Mouse (Mus musculus) CH12.LX (cell line): ENCODE data around the gene Chrm5. TPM values are rescaled to one million over a fixed set of nuclear protein-coding genes. Genes with fewer than 3 reads are reported as not detected.
A peak's percentile ranks its signal among the peaks of the same experiment; 100 is the strongest.

Source experiments
- DNase-seq: peaks from one replicate; pipeline ENCODE4 v3.0.0-alpha.2; 2013; ENCODE audit errors: extremely low read depth
- H3K27ac ChIP-seq: 2 replicates; pipeline ENCODE4 v1.5.1; 2012; ENCODE audit warnings: low read depth, mild to moderate bottlenecking, control low read depth, moderate library complexity; ENCODE audit not compliant: insufficient read depth
- H3K27me3 ChIP-seq: replicated peaks from 2 replicates; pipeline ENCODE3; 2012; ENCODE audit warnings: inconsistent platforms
- H3K36me3 ChIP-seq, 2 experiments: replicated peaks in 1 of 2; 2 replicates each; pipeline versions ENCODE3 to v1.6.1; 2012; ENCODE audit warnings: inconsistent platforms in 1 of 2, low read length in 1 of 2, mild to moderate bottlenecking in 1 of 2, mixed read lengths in 1 of 2, moderate library complexity in 1 of 2; ENCODE audit not compliant: control insufficient read depth in 1 of 2, insufficient read depth in 1 of 2
- H3K4me1 ChIP-seq, 2 experiments: 2 replicates each; pipeline ENCODE4 v1.6.1; 2012; ENCODE audit warnings: inconsistent platforms in 1 of 2, moderate library complexity in 1 of 2; ENCODE audit not compliant: insufficient read depth in 2 of 2, control insufficient read depth in 1 of 2
- H3K4me2 ChIP-seq: 2 replicates; pipeline ENCODE4 v1.6.1; 2012; ENCODE audit warnings: low read depth, mild to moderate bottlenecking, control low read depth; ENCODE audit not compliant: poor library complexity, insufficient read depth, severe bottlenecking
- H3K4me3 ChIP-seq, 3 experiments: fragments of 150-350 bp in 1 of 3; sonication (generic) in 1 of 3; replicated peaks in 1 of 3; 2 replicates each; pipeline versions ENCODE3 to v1.5.1; 2011 to 2012; ENCODE audit warnings: low read depth in 2 of 3, low read length in 2 of 3, mild to moderate bottlenecking in 2 of 3, moderate library complexity in 2 of 3, control low read depth in 1 of 3, improper control_type of control experiment in 1 of 3, inconsistent platforms in 1 of 3, mixed read lengths in 1 of 3; ENCODE audit not compliant: poor library complexity in 1 of 3
- H3K79me2 ChIP-seq: replicated peaks from 2 replicates; pipeline ENCODE4 v1.6.1; 2012; ENCODE audit warnings: mild to moderate bottlenecking, moderate library complexity; ENCODE audit not compliant: control insufficient read depth, poor library complexity, insufficient read depth, severe bottlenecking; ENCODE audit errors: extremely low read depth
- H3K9ac ChIP-seq: 2 replicates; pipeline ENCODE4 v1.6.1; 2012; ENCODE audit warnings: low read depth, mild to moderate bottlenecking, control low read depth, moderate library complexity; ENCODE audit not compliant: insufficient read depth
- H3K9me3 ChIP-seq: replicated peaks from 2 replicates; pipeline ENCODE3; 2012; ENCODE audit warnings: low read length, inconsistent platforms, mixed read lengths
- BHLHE40 ChIP-seq: IDR thresholded peaks from 2 replicates; pipeline ENCODE4 v1.6.1; 2011; ENCODE audit warnings: mild to moderate bottlenecking, low read depth, low read length, improper control_type of control experiment
- CTCF ChIP-seq, 2 experiments: IDR thresholded peaks in 1 of 2; conservative IDR thresholded peaks in 1 of 2; 2 replicates each; pipeline ENCODE4 v1.5.1; 2011 to 2012; ENCODE audit warnings: low read depth in 2 of 2, low read length in 2 of 2, improper control_type of control experiment in 1 of 2, inconsistent platforms in 1 of 2, mild to moderate bottlenecking in 1 of 2, moderate library complexity in 1 of 2
- E2F4 ChIP-seq: IDR thresholded peaks from 2 replicates; pipeline ENCODE4 v1.6.1; 2011; ENCODE audit warnings: low read depth, low read length, improper control_type of control experiment; ENCODE audit not compliant: insufficient replicate concordance
- ELF1 ChIP-seq: IDR thresholded peaks from 2 replicates; pipeline ENCODE4 v1.6.1; 2014; ENCODE audit warnings: low read depth, mild to moderate bottlenecking, inconsistent platforms, low read length, improper control_type of control experiment
- ETS1 ChIP-seq: conservative IDR thresholded peaks from 2 replicates; pipeline ENCODE4 v1.6.1; 2012; ENCODE audit warnings: low read depth, mild to moderate bottlenecking, inconsistent platforms, low read length, improper control_type of control experiment, moderate library complexity
- GABPA ChIP-seq: IDR thresholded peaks from 2 replicates; pipeline ENCODE4 v1.6.1; 2012; ENCODE audit warnings: low read depth, low read length, improper control_type of control experiment, inconsistent platforms; ENCODE audit not compliant: insufficient replicate concordance
- IRF4 ChIP-seq: IDR thresholded peaks from 2 replicates; pipeline ENCODE4 v1.6.1; 2014; ENCODE audit warnings: low read depth, mild to moderate bottlenecking, inconsistent platforms, low read length, improper control_type of control experiment
- JUN ChIP-seq: IDR thresholded peaks from 2 replicates; pipeline ENCODE4 v1.6.1; 2011; ENCODE audit warnings: low read depth, mild to moderate bottlenecking, low read length, improper control_type of control experiment, moderate library complexity; ENCODE audit not compliant: insufficient read depth
- JUND ChIP-seq: conservative IDR thresholded peaks from 2 replicates; pipeline ENCODE4 v1.6.1; 2011; ENCODE audit warnings: low read depth, low read length, improper control_type of control experiment
- KAT2A ChIP-seq: IDR thresholded peaks from 2 replicates; pipeline ENCODE4 v1.6.1; 2012; ENCODE audit warnings: low read length, improper control_type of control experiment, inconsistent platforms; ENCODE audit not compliant: insufficient replicate concordance
- MAFK ChIP-seq: IDR thresholded peaks from 2 replicates; pipeline ENCODE4 v1.6.1; 2011; ENCODE audit warnings: low read length, improper control_type of control experiment; ENCODE audit not compliant: insufficient replicate concordance
- MAZ ChIP-seq: IDR thresholded peaks from 2 replicates; pipeline ENCODE4 v1.6.1; 2012; ENCODE audit warnings: low read depth, mild to moderate bottlenecking, inconsistent platforms, low read length, improper control_type of control experiment, moderate library complexity
- MEF2A ChIP-seq: IDR thresholded peaks from 2 replicates; pipeline ENCODE4 v1.6.1; 2014; ENCODE audit warnings: low read depth, mild to moderate bottlenecking, inconsistent platforms, low read length, improper control_type of control experiment, borderline replicate concordance
- MXI1 ChIP-seq: IDR thresholded peaks from 2 replicates; pipeline ENCODE4 v1.6.1; 2011; ENCODE audit warnings: mild to moderate bottlenecking, low read depth, low read length, improper control_type of control experiment
- NRF1 ChIP-seq: IDR thresholded peaks from 2 replicates; pipeline ENCODE4 v1.6.1; 2014; ENCODE audit warnings: low read depth, mild to moderate bottlenecking, inconsistent platforms, low read length, improper control_type of control experiment, moderate library complexity
- PAX5 ChIP-seq: IDR thresholded peaks from 2 replicates; pipeline ENCODE4 v1.6.1; 2012; ENCODE audit warnings: low read length, inconsistent platforms, mixed read lengths
- POLR2A ChIP-seq: IDR thresholded peaks from 2 replicates; pipeline ENCODE4 v1.6.1; 2011; ENCODE audit warnings: low read depth, mild to moderate bottlenecking, improper control_type of control experiment, low read length
- RAD21 ChIP-seq: IDR thresholded peaks from 2 replicates; pipeline ENCODE4 v1.6.1; 2011; ENCODE audit warnings: low read depth, mild to moderate bottlenecking, low read length, improper control_type of control experiment, moderate library complexity
- RCOR1 ChIP-seq: conservative IDR thresholded peaks from 2 replicates; pipeline ENCODE4 v1.6.1; 2012; ENCODE audit warnings: low read depth, mild to moderate bottlenecking, inconsistent platforms, low read length, improper control_type of control experiment
- SIN3A ChIP-seq: IDR thresholded peaks from 2 replicates; pipeline ENCODE4 v1.6.1; 2012; ENCODE audit warnings: low read length, improper control_type of control experiment, inconsistent platforms
- SMC3 ChIP-seq: IDR thresholded peaks from 2 replicates; pipeline ENCODE4 v1.6.1; 2011; ENCODE audit warnings: low read depth, low read length, improper control_type of control experiment
- TCF12 ChIP-seq: IDR thresholded peaks from 2 replicates; pipeline ENCODE4 v1.6.1; 2014; ENCODE audit warnings: low read depth, mild to moderate bottlenecking, inconsistent platforms, low read length, improper control_type of control experiment
- USF1 ChIP-seq: IDR thresholded peaks from 2 replicates; pipeline ENCODE4 v1.6.1; 2014; ENCODE audit warnings: low read depth, mild to moderate bottlenecking, inconsistent platforms, low read length, improper control_type of control experiment
- ZC3H11A ChIP-seq: IDR thresholded peaks from 2 replicates; pipeline ENCODE4 v1.6.1; 2012; ENCODE audit warnings: low read depth, mild to moderate bottlenecking, inconsistent platforms, low read length, improper control_type of control experiment
- ZNF384 ChIP-seq: IDR thresholded peaks from 2 replicates; pipeline ENCODE4 v1.6.1; 2012; ENCODE audit warnings: low read depth, low read length, improper control_type of control experiment, inconsistent platforms
- dilution Hi-C: fragments of 300-500 bp; cut with MboI; formaldehyde crosslinking; loops from 2 replicates; pipeline ENCODE4 v1.14.3; 2020; ENCODE audit warnings: low sequenced_read_pairs; ENCODE audit not compliant: extremely low pct_unique_long_range_greater_than_20kb, extremely low pct_ligation_motif_present
- in situ Hi-C: fragments of 300-500 bp; cut with MboI; formaldehyde crosslinking; loops from 3 replicates; pipeline ENCODE4 v1.14.3; 2019; ENCODE audit warnings: low sequenced_read_pairs, low pct_ligation_motif_present, low pct_unique_long_range_greater_than_20kb, mixed read lengths
- polyA plus RNA-seq: library from polyadenylated mRNA; unstranded; fragments of >175 nt; gene quantifications from 2 replicates; pipeline ENCODE4 v1.2.1, GENCODE M21; 2012; ENCODE audit warnings: low read depth; ENCODE audit not compliant: insufficient read length
- total RNA-seq, 2 experiments: library from RNA; depleted of rRNA; stranded (reverse); fragments of 300-350 nt in 1 of 2; fragments of >200 nt in 1 of 2; gene quantifications; 2 replicates each; pipeline ENCODE4 v1.2.3; 2012 to 2014

Chrm5 gene
- total and polyA plus RNA-seq, 3 experiments = not detected

GRCm38 (mm10) chr2:112501209-112501608, 20.6 kb upstream of the Chrm5 start:
- in situ Hi-C loops = loop anchor here (5.0 to 25.0 kb wide), 2 partner anchors 111 to 261 kb away; no protein-coding TSS in a partner anchor
- TF ChIP-seq GABPA = no peak
- TF ChIP-seq CTCF (conservative IDR thresholded peaks at IDR 0.05 in 1 of 2, IDR thresholded peaks at IDR 0.05 in 1 of 2; ENCODE audit: low read depth in 2 of 2, low read length in 2 of 2) = peak in 1 of 2 experiments; percentile 75; a peak in 2 of 4 replicates
- TF ChIP-seq NRF1 = 0 out of 2 replicates have a peak, but pooled peaks have one; percentile 19
- peak; percentile 70 for TF ChIP-seq RAD21
- TF ChIP-seq PAX5 = no peak
- TF ChIP-seq MXI1 = no peak
- 0 out of 2 replicates have a peak, but pooled peaks have one; percentile 30 for TF ChIP-seq MEF2A
- peak; percentile 64 for TF ChIP-seq SMC3
- TF ChIP-seq TCF12 = no peak
- 0 out of 2 replicates have a peak, but pooled peaks have one; percentile 41 for TF ChIP-seq SIN3A
- no peak for TF ChIP-seq USF1
- TF ChIP-seq, all 38 proteins: peak for 6
- Histone ChIP-seq H3K9me3 (no peaks in the 10 kb centered on the region), H3K9ac (no peak overlapping the region), H3K79me2 (no peaks in the 10 kb centered on the region), H3K4me1 (peaks cover 0 to 22% of the 10 kb centered on the region in 2 experiments; a peak in 2 of 4 replicates), H3K27me3 (no peaks in the 10 kb centered on the region), H3K27ac (no peak overlapping the region), H3K4me2 (no peak overlapping the region), H3K4me3 (no peak overlapping the region), H3K36me3 (peaks cover 0 to 14% of the 10 kb centered on the region in 2 experiments)
- DNase-seq = peak; percentile 72
- dilution Hi-C loops = no loop called here

- Histone ChIP-seq H3K4me2 (no peak overlapping the region), H3K79me2 (no peaks in the 10 kb centered on the region), H3K27ac (no peak overlapping the region), H3K27me3 (no peaks in the 10 kb centered on the region), H3K9ac (no peak overlapping the region), H3K36me3 (peaks cover 0 to 9% of the 10 kb centered on the region in 2 experiments), H3K9me3 (no peaks in the 10 kb centered on the region), H3K4me3 (no peak overlapping the region), H3K4me1 (peaks cover 0 to 22% of the 10 kb centered on the region in 2 experiments; a peak in 2 of 4 replicates)
- in situ Hi-C loops (no loop called here), dilution Hi-C loops (no loop called here)
- no peak for DNase-seq
- no peak for TF ChIP-seq RCOR1
- TF ChIP-seq MAFK = no peak
- TF ChIP-seq BHLHE40 = no peak
- TF ChIP-seq ELF1 = no peak
- no peak for TF ChIP-seq MAZ
- no peak for TF ChIP-seq KAT2A
- no peak for TF ChIP-seq JUN
- TF ChIP-seq ZC3H11A = no peak
- no peak for TF ChIP-seq SIN3A
- TF ChIP-seq ZNF384 = no peak
- no peak for TF ChIP-seq E2F4
- no peak for TF ChIP-seq ETS1
- no peak for TF ChIP-seq POLR2A
- no peak for TF ChIP-seq GABPA
- no peak for TF ChIP-seq TCF12
- TF ChIP-seq IRF4 = no peak
- no peak for TF ChIP-seq JUND
Measured at GRCm38 (mm10) chr2:112497851-112498250, 17.3 kb upstream of the Chrm5 start.
